Mouse (Mus musculus) liver, embryonic 14.5 days (tissue): ENCODE results near the gene Hrct1. TPM values are rescaled to one million over a fixed set of nuclear protein-coding genes. Genes with fewer than 3 reads are reported as not detected.

Experiments used
- ATAC-seq: fragments of 200-750 bp; cut with Nextera tagmentation; 2 replicates; pipeline ENCODE4 v1.8.0; 2017; ENCODE audit warnings: moderate number of reproducible peaks, mild to moderate bottlenecking, moderate library complexity; ENCODE audit not compliant: insufficient read depth
- DNase-seq, 3 experiments: peaks; one replicate each; pipeline ENCODE4 v3.0.0-alpha.2; 2012 to 2013; ENCODE audit warnings: low read depth in 3 of 3, low spot score in 3 of 3
- H3K27ac ChIP-seq: fragments of 300-500 bp; sonication (generic); 2 replicates; pipeline ENCODE4 v1.5.1; 2014; ENCODE audit warnings: moderate library complexity, mild to moderate bottlenecking, control low read depth, inconsistent platforms
- H3K27me3 ChIP-seq: fragments of 300-500 bp; sonication (generic); 2 replicates; pipeline ENCODE4 v1.6.1; 2014; ENCODE audit warnings: mild to moderate bottlenecking, low read length, moderate library complexity; ENCODE audit not compliant: control insufficient read depth, insufficient read depth
- H3K36me3 ChIP-seq: fragments of 300-500 bp; sonication (generic); replicated peaks from 2 replicates; pipeline ENCODE4 v1.6.1; 2014; ENCODE audit warnings: low read depth; ENCODE audit not compliant: control insufficient read depth, insufficient read depth
- H3K4me1 ChIP-seq, 2 experiments: fragments of 200-500 bp in 1 of 2; fragments of 300-500 bp in 1 of 2; sonication (generic) in 1 of 2; replicated peaks; 2 replicates each; pipeline ENCODE4 v1.6.1; 2012 to 2014; ENCODE audit warnings: antibody characterized with exemption in 1 of 2, inconsistent platforms in 1 of 2, low read length in 1 of 2; ENCODE audit not compliant: control insufficient read depth in 2 of 2, insufficient read depth in 2 of 2
- H3K4me2 ChIP-seq: fragments of 300-500 bp; sonication (generic); 2 replicates; pipeline ENCODE4 v1.6.1; 2014; ENCODE audit warnings: low read depth, mild to moderate bottlenecking, control low read depth, moderate library complexity
- H3K4me3 ChIP-seq, 2 experiments: fragments of 200-500 bp in 1 of 2; fragments of 300-500 bp in 1 of 2; sonication (generic) in 1 of 2; 2 replicates each; pipeline ENCODE4 v1.5.1; 2012 to 2014; ENCODE audit warnings: low read depth in 2 of 2, low read length in 2 of 2, mild to moderate bottlenecking in 2 of 2, control low read depth in 1 of 2, inconsistent platforms in 1 of 2, moderate library complexity in 1 of 2; ENCODE audit not compliant: insufficient read depth in 1 of 2
- H3K9ac ChIP-seq: fragments of 300-500 bp; sonication (generic); replicated peaks from 2 replicates; pipeline ENCODE4 v1.6.1; 2014; ENCODE audit warnings: mild to moderate bottlenecking, control low read depth, moderate library complexity
- H3K9me3 ChIP-seq: fragments of 300-500 bp; sonication (generic); 2 replicates; pipeline ENCODE4 v1.6.1; 2016; ENCODE audit warnings: low read length, mixed read lengths; ENCODE audit not compliant: control insufficient read depth
- CTCF ChIP-seq: IDR thresholded peaks from 2 replicates; pipeline ENCODE4 v1.5.1; 2016; ENCODE audit warnings: antibody characterized with exemption, low read depth, control low read depth
- EP300 ChIP-seq: IDR thresholded peaks from 2 replicates; pipeline ENCODE4 v1.6.1; 2016; ENCODE audit warnings: antibody characterized with exemption, low read depth
- WGBS: fragments of 180-500 bp; shearing (Covaris S2); extraction: QIAGEN DNeasy Blood & Tissue Kit; methylation state at CpG from one replicate; pipeline ENCODE4 v1.1.7; 2014; ENCODE audit not compliant: insufficient replicate concordance; 5-methylcytosine and 5-hydroxymethylcytosine counted together
- polyA plus RNA-seq, 2 experiments: library from polyadenylated mRNA; depleted of rRNA in 1 of 2; stranded (reverse) in 1 of 2; unstranded in 1 of 2; fragments of >200 nt; fragmentation: Nextera tagmentation in 1 of 2; extraction: Ambion mirVana in 1 of 2; gene quantifications; 2 replicates each; pipeline versions ENCODE4 v1.2.1 to v1.2.3; 2012 to 2014

Gene Hrct1
- polyA plus RNA-seq, 2 experiments = 0.06 to 0.08 TPM

DNA sequence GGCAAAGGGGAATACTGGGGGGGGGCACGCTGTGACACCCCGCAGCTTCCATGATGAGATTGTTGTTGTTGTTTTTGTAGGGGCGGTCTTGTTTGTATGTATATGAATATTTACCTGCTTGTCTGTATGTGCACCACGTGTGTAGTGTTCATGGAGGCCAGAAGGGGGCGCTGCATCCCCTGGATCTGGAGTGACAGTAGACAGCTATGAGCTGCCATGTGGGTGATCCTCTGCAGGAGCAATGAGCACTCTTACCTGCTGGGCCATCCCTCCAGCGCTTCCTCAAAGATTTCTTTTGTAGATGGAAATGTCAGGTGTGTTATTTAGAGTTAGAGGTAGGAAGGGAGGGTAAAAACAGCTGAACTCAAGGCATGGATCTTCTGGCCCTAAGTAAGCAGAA lies 23.5 kb upstream of the Hrct1 start:
- no peak overlapping the region for H3K9ac ChIP-seq
- WGBS = 64% methylated on average over 6 of the region's 6 CpGs
- H3K27me3 ChIP-seq = no peaks in the 10 kb centered on the region
- no peak overlapping the region for H3K27ac ChIP-seq
- no peaks in the 10 kb centered on the region for H3K36me3 ChIP-seq
- ATAC-seq = no peak
- H3K9me3 ChIP-seq = no peaks in the 10 kb centered on the region
- H3K4me3 ChIP-seq = no peak overlapping the region
- no peaks in the 10 kb centered on the region for H3K4me1 ChIP-seq
- no peak for DNase-seq
- TF ChIP-seq CTCF (peak; percentile 72), EP300 (no peak)
- H3K4me2 ChIP-seq = no peak overlapping the region

DNA sequence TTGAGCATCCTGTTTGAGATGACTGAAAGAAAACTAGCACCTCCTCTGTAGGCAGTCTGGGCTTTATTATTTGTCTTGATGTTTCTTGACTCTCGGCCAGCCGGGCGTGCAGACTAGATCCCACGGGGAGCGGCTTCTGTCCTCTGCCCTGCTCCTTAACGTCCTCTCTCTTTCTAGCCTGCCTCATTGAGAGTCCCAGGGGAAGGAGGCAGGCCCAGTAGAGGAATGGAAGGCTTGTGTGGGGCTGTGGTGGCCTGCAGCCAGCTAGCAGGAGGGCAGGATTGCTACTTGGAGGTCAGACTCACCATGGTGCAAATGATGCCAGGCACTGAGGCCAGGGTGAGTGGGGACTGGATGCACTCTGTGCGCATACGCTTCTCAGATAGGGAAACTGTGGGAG lies 23.1 kb upstream of the Hrct1 start:
- TF ChIP-seq EP300 (no peak), CTCF (no peak)
- WGBS = 86% methylated on average over 8 of the region's 8 CpGs
- ATAC-seq (no peak), DNase-seq (no peak)
- no peak overlapping the region for H3K4me3 ChIP-seq
- H3K4me2 ChIP-seq = no peak overlapping the region
- H3K27ac ChIP-seq = no peak overlapping the region
- H3K4me1 ChIP-seq = no peaks in the 10 kb centered on the region
- H3K27me3 ChIP-seq = no peaks in the 10 kb centered on the region
- H3K9me3 ChIP-seq = no peaks in the 10 kb centered on the region
- no peak overlapping the region for H3K9ac ChIP-seq
- no peaks in the 10 kb centered on the region for H3K36me3 ChIP-seq

DNA sequence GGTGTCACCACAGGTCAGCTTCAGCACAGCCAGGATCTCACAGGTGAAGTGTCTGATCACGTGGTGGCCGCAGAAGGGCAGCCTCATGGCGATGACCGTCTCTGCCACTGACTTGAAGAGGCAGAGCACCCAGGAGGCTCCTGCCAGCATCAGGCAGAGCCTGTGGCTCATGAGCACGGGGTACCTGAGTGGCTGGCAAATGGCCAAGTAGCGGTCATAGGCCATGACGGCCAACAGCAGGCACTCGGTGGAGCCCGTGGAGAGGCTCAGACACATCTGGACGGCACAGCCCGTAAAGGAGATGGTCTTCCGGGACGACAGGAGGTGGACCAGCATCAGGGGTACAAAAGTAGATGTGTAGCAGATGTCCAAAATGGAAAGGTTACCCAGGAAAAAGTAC lies 21.0 kb upstream of the Hrct1 start:
- H3K4me1 ChIP-seq = no peaks in the 10 kb centered on the region
- H3K36me3 ChIP-seq = no peaks in the 10 kb centered on the region
- no peak for ATAC-seq
- no peak overlapping the region for H3K4me3 ChIP-seq
- no peak overlapping the region for H3K9ac ChIP-seq
- no peak overlapping the region for H3K27ac ChIP-seq
- no peak for TF ChIP-seq EP300
- TF ChIP-seq CTCF = no peak
- no peak overlapping the region for H3K4me2 ChIP-seq
- no peaks in the 10 kb centered on the region for H3K27me3 ChIP-seq
- no peaks in the 10 kb centered on the region for H3K9me3 ChIP-seq
- 69% methylated on average over 13 of the region's 13 CpGs for WGBS
- no peak for DNase-seq

DNA sequence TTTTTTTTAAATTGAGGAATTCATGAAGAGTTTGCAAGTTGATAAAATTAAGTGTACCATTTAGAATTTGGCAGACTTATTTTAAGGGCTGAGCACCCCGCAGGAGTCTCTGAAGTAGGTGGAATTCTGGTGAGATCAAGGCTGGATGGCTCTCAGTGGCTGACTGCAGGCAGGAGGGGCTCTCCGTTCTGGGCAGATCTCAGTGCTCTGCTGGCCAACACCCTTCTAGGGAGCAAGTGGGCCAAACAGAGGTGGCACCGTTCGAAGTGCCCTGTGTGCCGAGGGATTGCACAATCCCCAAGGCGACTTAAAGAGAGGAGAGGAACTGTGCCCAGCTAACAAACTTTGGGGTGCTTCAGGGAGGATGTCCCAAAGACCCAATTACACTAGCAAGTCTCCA lies 17.1 kb upstream of the Hrct1 start, which contains the start of gene Olfr71:
TSS of gene Olfr71 (minus strand) at position 387 of the 400 bp plus-strand sequence.
- Histone ChIP-seq H3K27me3 (no peaks in the 10 kb centered on the region), H3K9ac (no peak within 1 kb of the TSS), H3K4me1 (no peaks in the 10 kb centered on the region), H3K27ac (no peak within 1 kb of the TSS), H3K4me3 (no peak within 1 kb of the TSS), H3K4me2 (no peak within 1 kb of the TSS), H3K9me3 (no peaks in the 10 kb centered on the region), H3K36me3 (no peaks in the 10 kb centered on the region)
- 48% methylated on average over 6 of the region's 6 CpGs for WGBS
- DNase-seq (no peak), ATAC-seq (no peak)
- TF ChIP-seq EP300 (no peak), CTCF (no peak)

DNA sequence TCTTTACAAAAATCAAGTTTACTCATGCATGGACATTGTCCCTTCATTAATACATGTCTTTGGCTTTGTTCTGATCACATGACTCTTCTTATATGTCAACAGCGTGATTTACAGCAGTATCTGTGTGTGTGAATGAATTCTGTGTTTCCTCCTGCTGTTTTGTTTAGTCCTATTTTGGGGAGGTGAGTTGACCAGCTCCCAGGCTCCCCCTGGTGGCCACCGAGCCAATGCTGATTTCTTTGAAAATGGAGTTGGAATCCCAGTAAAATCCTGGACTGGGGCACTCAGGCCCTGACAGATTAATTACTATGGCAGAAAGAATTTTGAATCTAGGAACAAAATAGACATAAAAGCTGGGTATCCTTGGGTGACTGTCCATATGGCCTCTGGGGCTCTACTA lies 15.2 kb upstream of the Hrct1 start:
- DNase-seq (peak in 1 of 3 experiments; percentile 20), ATAC-seq (no peak)
- Histone ChIP-seq H3K4me1 (no peaks in the 10 kb centered on the region), H3K9ac (no peak overlapping the region), H3K4me3 (no peak overlapping the region), H3K9me3 (no peaks in the 10 kb centered on the region), H3K27me3 (no peaks in the 10 kb centered on the region), H3K36me3 (no peaks in the 10 kb centered on the region), H3K27ac (no peak overlapping the region), H3K4me2 (no peak overlapping the region)
- WGBS = 1% methylated on average over 2 of the region's 2 CpGs
- no peak for TF ChIP-seq EP300
- TF ChIP-seq CTCF = peak; percentile 83
